13 mouse cellular contexts compared by ENCODE assay signal in the genomic region with DNA sequence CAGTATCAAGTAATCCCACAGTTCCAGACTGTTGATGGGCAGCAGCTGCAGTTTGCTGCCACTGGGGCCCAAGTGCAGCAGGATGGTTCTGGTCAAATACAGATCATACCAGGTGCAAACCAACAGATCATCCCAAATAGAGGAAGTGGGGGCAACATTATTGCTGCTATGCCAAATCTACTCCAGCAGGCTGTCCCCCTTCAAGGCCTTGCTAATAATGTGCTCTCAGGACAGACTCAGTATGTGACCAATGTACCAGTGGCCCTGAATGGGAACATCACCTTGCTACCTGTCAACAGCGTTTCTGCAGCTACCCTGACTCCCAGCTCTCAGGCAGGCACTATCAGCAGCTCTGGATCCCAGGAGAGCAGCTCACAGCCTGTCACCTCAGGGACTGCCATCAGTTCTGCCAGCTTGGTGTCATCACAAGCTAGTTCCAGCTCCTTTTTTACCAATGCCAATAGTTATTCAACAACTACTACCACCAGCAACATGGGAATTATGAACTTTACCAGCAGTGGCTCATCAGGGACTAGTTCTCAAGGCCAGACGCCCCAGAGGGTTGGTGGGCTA. TPM values are rescaled to one million over a fixed set of nuclear protein-coding genes. Genes with fewer than 3 reads are reported as not detected.
DNase-seq lines count a peak whose midpoint lies in the region; ATAC-seq lines count a peak whose summit lies in the region.
"Had no signal": no experiment of that assay in that cellular context is flagged by ENCODE, and none has a peak within 500 bp of the region (broad histone marks: within the 10 kb centered on the region; RNA-seq: fewer than 3 reads in every experiment).

No protein-coding gene starts in this region.

- H3K4me2 ChIP-seq in forebrain, embryonic 14.5 days (ENCODE audit: low read length): no peak overlapping the region
- 0 out of 2 replicates have a peak overlapping the region, but pooled peaks have one; percentile 3 for H3K4me2 ChIP-seq in kidney, embryonic 15.5 days
- peak overlapping the region; percentile 15; the same call in 1 of the 2 replicates for H3K4me2 ChIP-seq in limb, embryonic 11.5 days (ENCODE audit: low read depth, severe bottlenecking)

- no peak overlapping the region for H3K27ac ChIP-seq in forebrain, embryonic 10.5 days
- no peak overlapping the region for H3K27ac ChIP-seq in forebrain, embryonic 14.5 days (ENCODE audit: low read depth, low read length)
- no peak overlapping the region for H3K27ac ChIP-seq in kidney, embryonic 15.5 days
- no peak overlapping the region for H3K27ac ChIP-seq in limb, embryonic 11.5 days (replicated peaks; ENCODE audit: low read depth, low read length)
- H3K27ac ChIP-seq: kidney, postnatal 0 days had no signal

- H3K36me3 ChIP-seq in forebrain, embryonic 10.5 days (replicated peaks): peaks cover 62% of the 10 kb centered on the region
- peaks cover 58% of the 10 kb centered on the region for H3K36me3 ChIP-seq in forebrain, embryonic 14.5 days (ENCODE audit: control insufficient read depth, insufficient read depth, low read length)
- H3K36me3 ChIP-seq in kidney, embryonic 15.5 days: peaks cover 59% of the 10 kb centered on the region
- peaks cover 38% of the 10 kb centered on the region for H3K36me3 ChIP-seq in limb, embryonic 11.5 days (ENCODE audit: control insufficient read depth, insufficient read depth, low read length)

- WGBS in forebrain, embryonic 10.5 days: 84% methylated on average over 2 of the region's 2 CpGs
- 85% methylated on average over 2 of the region's 2 CpGs for WGBS in forebrain, embryonic 14.5 days
- 81% methylated on average over 2 of the region's 2 CpGs for WGBS in kidney, embryonic 15.5 days
- 87% methylated on average over 2 of the region's 2 CpGs for WGBS in limb, embryonic 11.5 days

- no peaks in the 10 kb centered on the region for H3K27me3 ChIP-seq in forebrain, embryonic 10.5 days (ENCODE audit: poor library complexity, severe bottlenecking)
- H3K27me3 ChIP-seq in forebrain, embryonic 14.5 days (replicated peaks; ENCODE audit: control insufficient read depth, insufficient read depth, low read length): no peaks in the 10 kb centered on the region
- H3K27me3 ChIP-seq in kidney, embryonic 15.5 days: no peaks in the 10 kb centered on the region
- H3K27me3 ChIP-seq in limb, embryonic 11.5 days (ENCODE audit: control insufficient read depth, insufficient read depth, low read length): no peaks in the 10 kb centered on the region

- H3K4me3 ChIP-seq in forebrain, embryonic 10.5 days: peak overlapping the region; percentile 34; the same call in 1 of the 2 replicates
- no peak overlapping the region for H3K4me3 ChIP-seq in forebrain, embryonic 14.5 days (ENCODE audit: low read depth, low read length)
- H3K4me3 ChIP-seq in kidney, embryonic 15.5 days (replicated peaks): no peak overlapping the region
- no peak overlapping the region for H3K4me3 ChIP-seq in limb, embryonic 11.5 days (ENCODE audit: low read depth, low read length)

- H3K4me1 ChIP-seq in forebrain, embryonic 10.5 days: peaks cover 55% of the 10 kb centered on the region
- H3K4me1 ChIP-seq in forebrain, embryonic 14.5 days (ENCODE audit: control insufficient read depth, insufficient read depth, low read length): peaks cover 31% of the 10 kb centered on the region
- H3K4me1 ChIP-seq in kidney, embryonic 15.5 days: peaks cover 44% of the 10 kb centered on the region
- H3K4me1 ChIP-seq in limb, embryonic 11.5 days (ENCODE audit: control insufficient read depth, insufficient read depth, low read length): peaks cover 14% of the 10 kb centered on the region; the same call in 1 of the 2 replicates

- peaks cover 7% of the 10 kb centered on the region; the same call in 1 of the 2 replicates for H3K9me3 ChIP-seq in forebrain, embryonic 10.5 days
- no peaks in the 10 kb centered on the region for H3K9me3 ChIP-seq in forebrain, embryonic 14.5 days (replicated peaks; ENCODE audit: control insufficient read depth, low read length)
- H3K9me3 ChIP-seq in kidney, embryonic 15.5 days (replicated peaks): no peaks in the 10 kb centered on the region
- H3K9me3 ChIP-seq in limb, embryonic 11.5 days (ENCODE audit: control insufficient read depth, low read length): no peaks in the 10 kb centered on the region

- no peak for ATAC-seq in forebrain, embryonic 14.5 days
- ATAC-seq in kidney, embryonic 15.5 days (replicated peaks; ENCODE audit: low FRiP score): no peak
- ATAC-seq in limb, embryonic 11.5 days (ENCODE audit: insufficient number of reproducible peaks, low FRiP score, low TSS enrichment, low read depth): no peak
- ATAC-seq: lung, postnatal 0 days had no signal

- DNase-seq in forebrain, embryonic 10.5 days (ENCODE audit: extremely low spot score, low spot score): no peak
- no peak for DNase-seq in forebrain, embryonic 14.5 days (ENCODE audit: low spot score)
- no peak for DNase-seq in kidney, adult 8-10 months
- peak; percentile 12 for DNase-seq in B cell, adult 2 months
- no peak for DNase-seq in limb, embryonic 11.5 days (ENCODE audit: low spot score)
- no peak for DNase-seq in urinary bladder, adult 2 months (ENCODE audit: low spot score)
- DNase-seq in thymus, postnatal 36 days: no peak
- DNase-seq: adrenal gland, postnatal 25 days; thymus, adult 2 months had no signal

- no peak overlapping the region for H3K9ac ChIP-seq in forebrain, embryonic 14.5 days (ENCODE audit: low read length)
- no peak overlapping the region for H3K9ac ChIP-seq in kidney, embryonic 15.5 days
- no peak overlapping the region for H3K9ac ChIP-seq in limb, embryonic 11.5 days (ENCODE audit: low read length)

RNA-seq across cellular contexts. Expression of a gene that starts 2.7 kb away (rescaled TPM):
- polyA plus RNA-seq in forebrain, embryonic 10.5 days (2016; fragmentation: Nextera tagmentation; extraction: Ambion mirVana): 9.7 and 9.9 TPM in 2 replicates
- 6.6 and 7.0 TPM in 2 replicates for polyA plus RNA-seq in forebrain, embryonic 14.5 days (2014; fragmentation: Nextera tagmentation; extraction: Ambion mirVana)
- 10.8 and 11.1 TPM in 2 replicates for polyA plus RNA-seq in kidney, embryonic 15.5 days (2015; fragmentation: Nextera tagmentation; extraction: Ambion mirVana)
- 11.8 and 13.3 TPM in 2 replicates for polyA plus RNA-seq in limb, embryonic 11.5 days (2014; fragmentation: Nextera tagmentation; extraction: Ambion mirVana)
- 19.1 and 24.2 TPM in 2 replicates for polyA plus RNA-seq in urinary bladder, adult 2 months (2012; rRNA removed)

RNA-seq across cellular contexts. Expression of a gene that starts 36.5 kb away (rescaled TPM):
- 0.33 TPM in 1 of 2 replicates, not detected in the other for polyA plus RNA-seq in forebrain, embryonic 10.5 days (2016; fragmentation: Nextera tagmentation; extraction: Ambion mirVana)
- 0.11 and 0.25 TPM in 2 replicates for polyA plus RNA-seq in forebrain, embryonic 14.5 days (2014; fragmentation: Nextera tagmentation; extraction: Ambion mirVana)
- polyA plus RNA-seq in kidney, embryonic 15.5 days (2015; fragmentation: Nextera tagmentation; extraction: Ambion mirVana): 0.75 and 1.7 TPM in 2 replicates
- not detected in 2 replicates for polyA plus RNA-seq in limb, embryonic 11.5 days (2014; fragmentation: Nextera tagmentation; extraction: Ambion mirVana)
- 0.53 and 0.62 TPM in 2 replicates for polyA plus RNA-seq in urinary bladder, adult 2 months (2012; rRNA removed)

RNA-seq across cellular contexts. Expression of a gene that starts 41.7 kb away (rescaled TPM):
- polyA plus RNA-seq in forebrain, embryonic 10.5 days (2016; fragmentation: Nextera tagmentation; extraction: Ambion mirVana): 0.25 and 0.42 TPM in 2 replicates
- 0.33 and 0.39 TPM in 2 replicates for polyA plus RNA-seq in forebrain, embryonic 14.5 days (2014; fragmentation: Nextera tagmentation; extraction: Ambion mirVana)
- 1.3 and 5.9 TPM in 2 replicates for polyA plus RNA-seq in kidney, embryonic 15.5 days (2015; fragmentation: Nextera tagmentation; extraction: Ambion mirVana)
- 1.7 and 2.3 TPM in 2 replicates for polyA plus RNA-seq in limb, embryonic 11.5 days (2014; fragmentation: Nextera tagmentation; extraction: Ambion mirVana)
- 0.15 and 0.21 TPM in 2 replicates for polyA plus RNA-seq in urinary bladder, adult 2 months (2012; rRNA removed)
- polyA plus RNA-seq: lung, postnatal 0 days; spleen, adult 2 months had no signal

RNA-seq across cellular contexts. Expression of a gene that starts 50.2 kb away (rescaled TPM):
- 70.7 and 74.6 TPM in 2 replicates for polyA plus RNA-seq in forebrain, embryonic 10.5 days (2016; fragmentation: Nextera tagmentation; extraction: Ambion mirVana)
- polyA plus RNA-seq in forebrain, embryonic 14.5 days (2014; fragmentation: Nextera tagmentation; extraction: Ambion mirVana): 103 and 116 TPM in 2 replicates
- 82.9 and 86.1 TPM in 2 replicates for polyA plus RNA-seq in kidney, embryonic 15.5 days (2015; fragmentation: Nextera tagmentation; extraction: Ambion mirVana)
- 79.5 and 80.9 TPM in 2 replicates for polyA plus RNA-seq in limb, embryonic 11.5 days (2014; fragmentation: Nextera tagmentation; extraction: Ambion mirVana)
- polyA plus RNA-seq in urinary bladder, adult 2 months (2012; rRNA removed): 145 and 166 TPM in 2 replicates

RNA-seq across cellular contexts. Expression of a gene that starts 58.1 kb away (rescaled TPM):
- 141 and 144 TPM in 2 replicates for polyA plus RNA-seq in forebrain, embryonic 10.5 days (2016; fragmentation: Nextera tagmentation; extraction: Ambion mirVana)
- 43.2 and 48.2 TPM in 2 replicates for polyA plus RNA-seq in forebrain, embryonic 14.5 days (2014; fragmentation: Nextera tagmentation; extraction: Ambion mirVana)
- polyA plus RNA-seq in kidney, embryonic 15.5 days (2015; fragmentation: Nextera tagmentation; extraction: Ambion mirVana): 83.2 and 83.7 TPM in 2 replicates
- 115 and 116 TPM in 2 replicates for polyA plus RNA-seq in limb, embryonic 11.5 days (2014; fragmentation: Nextera tagmentation; extraction: Ambion mirVana)
- 19.1 and 21.4 TPM in 2 replicates for polyA plus RNA-seq in urinary bladder, adult 2 months (2012; rRNA removed)

Comparison
In these comparisons a context has a peak if more than half of its experiments do, and no peak if none do; other contexts are left out.
1. DNase-seq: peak in B cell, adult 2 months (2 of 2); none in forebrain, embryonic 10.5 days (single experiment), forebrain, embryonic 14.5 days (single experiment), kidney, adult 8-10 months (0 of 2), limb, embryonic 11.5 days (single experiment), urinary bladder, adult 2 months (single experiment) and thymus, postnatal 36 days (0 of 2).